Mouse (Mus musculus) kidney, postnatal 10 days (tissue): Measurements from ENCODE around the gene Brd4.

Experiments
- DNase-seq: peaks from one replicate; pipeline ENCODE4 v3.0.0; 2021; ENCODE audit warnings: mixed read lengths

The Brd4 gene

DNA sequence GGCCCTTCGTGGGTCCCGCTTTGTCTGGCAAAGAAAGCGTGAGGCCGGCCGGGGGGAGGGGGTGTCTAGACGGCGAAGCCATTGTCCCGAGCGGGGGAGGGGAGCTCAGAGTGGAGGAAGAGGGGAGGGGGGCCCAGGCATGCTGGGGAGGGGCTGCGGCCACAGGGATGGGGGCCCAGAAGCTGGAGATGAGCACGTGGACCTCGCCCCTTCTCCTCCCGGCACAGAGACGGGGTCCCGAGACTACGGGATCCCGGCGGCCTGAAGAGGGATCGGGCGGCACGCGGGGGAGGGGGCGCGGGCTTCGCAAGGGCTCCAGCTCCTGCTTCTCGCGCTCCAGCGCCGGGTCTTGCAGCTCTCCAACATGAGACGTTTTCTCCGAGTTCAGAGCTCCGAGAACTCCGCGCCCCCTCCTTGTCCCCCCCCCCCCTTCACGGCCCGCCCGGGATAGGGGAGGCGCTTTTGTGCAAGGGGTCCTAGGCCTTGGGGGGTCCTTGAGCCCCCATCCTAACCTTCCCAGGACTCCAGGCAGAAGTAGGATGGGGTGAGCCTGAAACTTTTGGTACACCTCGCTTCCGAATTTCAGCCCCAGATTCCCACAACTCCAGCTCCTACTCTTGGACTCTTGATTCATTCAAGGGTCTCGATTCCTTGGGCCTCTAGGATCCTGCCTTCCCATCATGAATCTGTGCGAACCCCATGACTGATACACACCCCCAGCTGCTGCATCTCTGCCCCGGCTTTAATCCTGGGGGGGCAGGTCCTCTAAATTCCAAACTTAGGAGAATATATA is 118.5 kb downstream of the Brd4 start:
- DNase-seq = peak; percentile 89

DNA sequence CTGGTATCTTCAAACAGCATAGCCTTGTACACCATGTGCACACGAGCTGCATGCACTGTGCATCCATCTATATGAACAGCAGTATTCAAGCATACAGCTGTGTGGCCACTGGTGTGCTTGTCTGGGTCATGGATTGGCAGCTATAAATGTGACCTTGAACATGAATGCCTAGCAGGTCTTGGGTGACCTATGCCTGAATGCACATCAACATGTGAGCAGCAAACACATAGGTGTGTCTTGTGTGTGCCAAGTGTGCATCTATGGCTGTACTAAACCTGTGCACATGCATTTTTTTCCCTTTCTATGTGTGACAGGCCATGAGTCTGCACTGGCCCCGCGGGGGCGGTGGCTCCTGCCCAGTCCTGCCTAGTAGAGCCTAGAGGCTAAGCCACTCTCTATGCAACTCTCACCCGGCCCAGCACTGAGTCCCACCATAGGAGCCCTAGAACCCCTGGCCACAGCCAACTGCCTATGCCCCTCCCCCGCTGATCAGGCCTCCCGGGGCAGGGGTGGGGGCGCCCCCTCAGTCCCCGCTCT is 119.2 kb downstream of the Brd4 start:
- no peak for DNase-seq

DNA sequence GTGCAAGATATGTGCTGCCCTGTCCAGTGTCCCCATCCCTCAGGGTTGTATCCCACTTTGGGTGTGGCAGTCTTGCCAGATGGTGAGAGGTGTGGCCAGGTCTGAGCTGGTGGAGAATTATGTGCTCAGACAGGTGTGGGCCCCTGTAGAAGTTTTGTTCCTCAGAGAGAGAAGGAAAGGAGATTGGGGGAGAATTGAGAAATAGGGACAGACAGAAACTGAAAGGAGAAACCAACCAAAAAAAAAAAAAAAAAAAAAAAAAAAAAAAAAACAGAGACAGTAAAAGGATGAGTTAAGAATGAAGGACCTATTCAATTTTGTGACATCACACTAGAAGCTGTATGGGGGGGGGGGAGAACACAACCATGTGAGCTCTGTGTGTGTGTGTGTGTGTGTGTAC is 119.7 kb downstream of the Brd4 start:
- no peak for DNase-seq

DNA sequence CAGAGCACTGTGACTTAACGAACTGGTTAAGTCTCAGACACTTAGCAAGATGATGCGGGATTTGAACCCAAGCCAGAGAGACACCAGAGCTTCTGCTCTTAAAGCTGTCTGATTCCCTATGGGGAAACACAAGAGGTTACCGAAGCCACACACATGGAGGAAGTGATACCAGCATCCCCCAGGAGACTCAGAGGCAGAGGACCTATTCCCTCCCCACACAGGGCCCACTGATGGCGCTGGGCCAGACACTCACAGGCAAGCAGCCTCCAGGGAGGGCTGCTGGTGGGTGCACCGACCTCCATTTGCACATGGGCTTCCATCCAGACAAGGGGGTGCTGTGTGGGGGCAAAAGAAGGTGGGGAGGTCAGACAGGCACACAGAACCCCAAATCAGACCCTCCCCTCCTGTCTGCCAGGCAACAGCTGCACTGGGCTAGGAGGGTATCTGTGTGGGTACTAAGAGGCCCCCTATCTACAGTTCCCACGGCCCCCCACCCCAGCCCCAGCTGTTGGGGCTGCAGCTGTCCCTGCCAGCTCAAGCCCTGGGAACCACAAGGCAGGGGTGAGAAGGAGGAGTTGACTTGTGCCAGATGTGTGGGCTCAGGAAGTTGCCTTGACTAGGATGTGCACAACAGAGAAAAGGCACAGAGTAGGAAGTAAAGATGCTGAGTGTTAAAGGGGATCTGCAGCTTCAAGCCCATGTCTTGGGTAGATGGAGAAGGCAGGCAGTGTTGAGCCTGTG is 120.4 kb downstream of the Brd4 start:
- DNase-seq = peak; percentile 38

DNA sequence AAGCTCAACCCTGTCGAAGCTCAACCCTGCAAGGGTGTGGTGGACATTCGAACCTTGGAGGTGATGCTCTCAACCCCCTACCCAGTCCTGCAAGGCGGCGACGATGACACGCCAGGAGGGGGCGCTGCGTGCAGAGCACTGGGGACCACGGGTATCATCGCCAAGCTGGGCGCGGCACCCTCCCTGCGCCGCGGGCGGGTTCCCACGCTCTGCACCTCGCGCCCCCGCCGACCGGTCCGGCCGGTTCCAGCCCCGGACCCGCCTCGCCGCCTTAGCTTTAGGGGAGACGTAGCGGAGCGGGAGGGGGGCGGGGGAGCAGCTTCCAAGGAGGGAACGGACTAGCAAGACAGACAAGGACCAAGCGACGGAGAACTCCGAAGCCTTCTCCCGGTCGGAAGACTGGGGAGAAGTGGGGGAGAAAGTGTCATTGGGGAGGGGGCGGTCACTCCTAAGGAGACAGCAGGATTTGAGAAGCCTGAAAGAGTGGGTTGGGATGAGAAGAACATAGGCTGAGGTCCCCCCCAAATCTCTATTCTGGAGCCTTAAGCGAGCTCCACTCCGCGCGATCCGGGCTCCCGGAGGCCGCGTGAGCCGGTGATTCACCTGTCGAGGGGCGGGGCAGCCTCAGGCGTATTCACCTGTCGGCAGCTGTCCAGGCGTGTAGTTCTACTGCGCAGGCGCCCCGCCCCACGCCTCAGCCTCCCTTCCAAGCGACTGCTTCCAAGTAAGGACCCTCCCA is 122.2 kb downstream of the Brd4 start:
- DNase-seq = peak; percentile 87

DNA sequence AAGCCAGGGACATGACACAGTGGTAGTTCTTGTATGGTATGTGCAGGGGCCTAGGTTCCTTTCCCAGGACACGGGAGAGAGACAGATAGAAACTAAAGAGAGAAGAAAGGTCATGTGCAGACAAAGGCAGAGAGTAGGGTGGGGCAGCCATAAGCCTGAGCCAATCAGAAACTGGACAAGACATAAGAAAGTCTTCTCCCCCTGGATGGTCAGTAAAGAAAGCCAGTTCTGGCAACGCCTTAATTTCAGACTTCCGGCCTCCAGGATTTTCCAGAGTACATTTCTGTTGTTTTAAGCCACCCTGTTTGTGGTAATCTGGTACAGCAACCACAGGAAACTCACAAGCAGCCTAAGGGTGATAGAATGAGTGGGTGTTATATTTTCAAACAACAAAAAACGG is 123.6 kb downstream of the Brd4 start:
- no peak for DNase-seq

DNA sequence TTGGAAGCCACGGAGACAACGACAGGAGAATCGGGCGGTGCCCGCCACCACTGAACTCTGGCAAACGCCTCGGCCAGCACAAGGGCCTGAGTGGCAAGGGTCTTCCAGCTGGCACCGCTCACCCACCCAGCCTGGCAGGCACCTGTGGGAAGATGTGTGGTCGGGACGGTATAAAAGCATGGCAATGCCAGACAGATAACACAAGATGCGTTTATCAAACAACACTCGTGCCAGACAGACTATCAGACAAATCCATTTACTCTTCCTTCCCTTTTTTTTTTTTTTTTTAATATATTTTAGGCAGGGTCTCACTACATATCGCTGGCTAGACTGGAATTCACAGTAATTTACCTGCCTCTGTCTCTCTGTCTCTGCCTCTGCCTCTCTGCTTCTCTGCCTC is 125.7 kb downstream of the Brd4 start:
- no peak for DNase-seq

DNA sequence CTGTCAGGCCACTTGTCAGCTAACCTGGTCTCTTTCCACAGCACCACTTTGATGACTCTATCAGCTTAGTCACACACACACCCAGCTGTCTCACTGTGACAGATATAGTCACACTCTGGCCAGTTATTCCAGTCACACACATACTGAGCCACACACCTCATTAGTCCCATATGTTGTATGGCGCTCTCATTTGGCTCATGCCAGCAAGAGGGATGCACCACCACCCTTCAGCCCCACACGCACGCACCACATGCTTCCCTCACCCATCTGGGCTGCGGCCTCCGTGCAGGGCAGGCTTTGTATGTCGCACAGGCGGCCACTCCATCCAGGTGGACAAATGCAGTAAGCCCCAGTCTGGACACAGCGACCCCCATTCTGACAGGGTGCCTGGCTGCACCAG is 137.8 kb downstream of the Brd4 start:
- DNase-seq = no peak
